Mouse (Mus musculus) CH12.LX (cell line): ENCODE results near the gene Hebp1. TPM values are rescaled to one million over a fixed set of nuclear protein-coding genes. Genes with fewer than 3 reads are reported as not detected.

Source experiments
- DNase-seq: peaks from one replicate; pipeline ENCODE4 v3.0.0-alpha.2; 2013; ENCODE audit errors: extremely low read depth
- H3K27ac ChIP-seq: 2 replicates; pipeline ENCODE4 v1.5.1; 2012; ENCODE audit warnings: low read depth, mild to moderate bottlenecking, control low read depth, moderate library complexity; ENCODE audit not compliant: insufficient read depth
- H3K27me3 ChIP-seq: replicated peaks from 2 replicates; pipeline ENCODE3; 2012; ENCODE audit warnings: inconsistent platforms
- H3K36me3 ChIP-seq, 2 experiments: replicated peaks in 1 of 2; 2 replicates each; pipeline versions ENCODE3 to v1.6.1; 2012; ENCODE audit warnings: inconsistent platforms in 1 of 2, low read length in 1 of 2, mild to moderate bottlenecking in 1 of 2, mixed read lengths in 1 of 2, moderate library complexity in 1 of 2; ENCODE audit not compliant: control insufficient read depth in 1 of 2, insufficient read depth in 1 of 2
- H3K4me1 ChIP-seq, 2 experiments: 2 replicates each; pipeline ENCODE4 v1.6.1; 2012; ENCODE audit warnings: inconsistent platforms in 1 of 2, moderate library complexity in 1 of 2; ENCODE audit not compliant: insufficient read depth in 2 of 2, control insufficient read depth in 1 of 2
- H3K4me2 ChIP-seq: 2 replicates; pipeline ENCODE4 v1.6.1; 2012; ENCODE audit warnings: low read depth, mild to moderate bottlenecking, control low read depth; ENCODE audit not compliant: poor library complexity, insufficient read depth, severe bottlenecking
- H3K4me3 ChIP-seq, 3 experiments: fragments of 150-350 bp in 1 of 3; sonication (generic) in 1 of 3; replicated peaks in 1 of 3; 2 replicates each; pipeline versions ENCODE3 to v1.5.1; 2011 to 2012; ENCODE audit warnings: low read depth in 2 of 3, low read length in 2 of 3, mild to moderate bottlenecking in 2 of 3, moderate library complexity in 2 of 3, control low read depth in 1 of 3, improper control_type of control experiment in 1 of 3, inconsistent platforms in 1 of 3, mixed read lengths in 1 of 3; ENCODE audit not compliant: poor library complexity in 1 of 3
- H3K79me2 ChIP-seq: replicated peaks from 2 replicates; pipeline ENCODE4 v1.6.1; 2012; ENCODE audit warnings: mild to moderate bottlenecking, moderate library complexity; ENCODE audit not compliant: control insufficient read depth, poor library complexity, insufficient read depth, severe bottlenecking; ENCODE audit errors: extremely low read depth
- H3K9ac ChIP-seq: 2 replicates; pipeline ENCODE4 v1.6.1; 2012; ENCODE audit warnings: low read depth, mild to moderate bottlenecking, control low read depth, moderate library complexity; ENCODE audit not compliant: insufficient read depth
- H3K9me3 ChIP-seq: replicated peaks from 2 replicates; pipeline ENCODE3; 2012; ENCODE audit warnings: low read length, inconsistent platforms, mixed read lengths
- BHLHE40 ChIP-seq: IDR thresholded peaks from 2 replicates; pipeline ENCODE4 v1.6.1; 2011; ENCODE audit warnings: mild to moderate bottlenecking, low read depth, low read length, improper control_type of control experiment
- CTCF ChIP-seq, 2 experiments: IDR thresholded peaks in 1 of 2; conservative IDR thresholded peaks in 1 of 2; 2 replicates each; pipeline ENCODE4 v1.5.1; 2011 to 2012; ENCODE audit warnings: low read depth in 2 of 2, low read length in 2 of 2, improper control_type of control experiment in 1 of 2, inconsistent platforms in 1 of 2, mild to moderate bottlenecking in 1 of 2, moderate library complexity in 1 of 2
- E2F4 ChIP-seq: IDR thresholded peaks from 2 replicates; pipeline ENCODE4 v1.6.1; 2011; ENCODE audit warnings: low read depth, low read length, improper control_type of control experiment; ENCODE audit not compliant: insufficient replicate concordance
- ELF1 ChIP-seq: IDR thresholded peaks from 2 replicates; pipeline ENCODE4 v1.6.1; 2014; ENCODE audit warnings: low read depth, mild to moderate bottlenecking, inconsistent platforms, low read length, improper control_type of control experiment
- EP300 ChIP-seq: IDR thresholded peaks from 2 replicates; pipeline ENCODE4 v1.6.1; 2011; ENCODE audit warnings: low read length, improper control_type of control experiment
- ETS1 ChIP-seq: conservative IDR thresholded peaks from 2 replicates; pipeline ENCODE4 v1.6.1; 2012; ENCODE audit warnings: low read depth, mild to moderate bottlenecking, inconsistent platforms, low read length, improper control_type of control experiment, moderate library complexity
- GABPA ChIP-seq: IDR thresholded peaks from 2 replicates; pipeline ENCODE4 v1.6.1; 2012; ENCODE audit warnings: low read depth, low read length, improper control_type of control experiment, inconsistent platforms; ENCODE audit not compliant: insufficient replicate concordance
- HCFC1 ChIP-seq: IDR thresholded peaks from 2 replicates; pipeline ENCODE4 v1.6.1; 2012; ENCODE audit warnings: low read depth, mild to moderate bottlenecking, inconsistent platforms, low read length, improper control_type of control experiment
- IRF4 ChIP-seq: IDR thresholded peaks from 2 replicates; pipeline ENCODE4 v1.6.1; 2014; ENCODE audit warnings: low read depth, mild to moderate bottlenecking, inconsistent platforms, low read length, improper control_type of control experiment
- MAFK ChIP-seq: IDR thresholded peaks from 2 replicates; pipeline ENCODE4 v1.6.1; 2011; ENCODE audit warnings: low read length, improper control_type of control experiment; ENCODE audit not compliant: insufficient replicate concordance
- MEF2A ChIP-seq: IDR thresholded peaks from 2 replicates; pipeline ENCODE4 v1.6.1; 2014; ENCODE audit warnings: low read depth, mild to moderate bottlenecking, inconsistent platforms, low read length, improper control_type of control experiment, borderline replicate concordance
- MYC ChIP-seq: IDR thresholded peaks from 2 replicates; pipeline ENCODE4 v1.6.1; 2011; ENCODE audit warnings: low read depth, mild to moderate bottlenecking, improper control_type of control experiment, low read length
- NELFE ChIP-seq: IDR thresholded peaks from 2 replicates; pipeline ENCODE4 v1.6.1; 2011; ENCODE audit warnings: low read depth, low read length, improper control_type of control experiment
- POLR2A ChIP-seq: IDR thresholded peaks from 2 replicates; pipeline ENCODE4 v1.6.1; 2011; ENCODE audit warnings: low read depth, mild to moderate bottlenecking, improper control_type of control experiment, low read length
- POLR2AphosphoS2 ChIP-seq: IDR thresholded peaks from 2 replicates; pipeline ENCODE4 v1.6.1; 2011; ENCODE audit warnings: low read depth, low read length, improper control_type of control experiment
- RAD21 ChIP-seq: IDR thresholded peaks from 2 replicates; pipeline ENCODE4 v1.6.1; 2011; ENCODE audit warnings: low read depth, mild to moderate bottlenecking, low read length, improper control_type of control experiment, moderate library complexity
- RCOR1 ChIP-seq: conservative IDR thresholded peaks from 2 replicates; pipeline ENCODE4 v1.6.1; 2012; ENCODE audit warnings: low read depth, mild to moderate bottlenecking, inconsistent platforms, low read length, improper control_type of control experiment
- SIN3A ChIP-seq: IDR thresholded peaks from 2 replicates; pipeline ENCODE4 v1.6.1; 2012; ENCODE audit warnings: low read length, improper control_type of control experiment, inconsistent platforms
- SMC3 ChIP-seq: IDR thresholded peaks from 2 replicates; pipeline ENCODE4 v1.6.1; 2011; ENCODE audit warnings: low read depth, low read length, improper control_type of control experiment
- TBP ChIP-seq: conservative IDR thresholded peaks from 2 replicates; pipeline ENCODE4 v1.6.1; 2011; ENCODE audit warnings: low read depth, low read length, improper control_type of control experiment
- TCF12 ChIP-seq: IDR thresholded peaks from 2 replicates; pipeline ENCODE4 v1.6.1; 2014; ENCODE audit warnings: low read depth, mild to moderate bottlenecking, inconsistent platforms, low read length, improper control_type of control experiment
- USF1 ChIP-seq: IDR thresholded peaks from 2 replicates; pipeline ENCODE4 v1.6.1; 2014; ENCODE audit warnings: low read depth, mild to moderate bottlenecking, inconsistent platforms, low read length, improper control_type of control experiment
- USF2 ChIP-seq: conservative IDR thresholded peaks from 2 replicates; pipeline ENCODE4 v1.6.1; 2011; ENCODE audit warnings: low read depth, low read length, improper control_type of control experiment
- ZC3H11A ChIP-seq: IDR thresholded peaks from 2 replicates; pipeline ENCODE4 v1.6.1; 2012; ENCODE audit warnings: low read depth, mild to moderate bottlenecking, inconsistent platforms, low read length, improper control_type of control experiment
- ZKSCAN1 ChIP-seq: IDR thresholded peaks from 2 replicates; pipeline ENCODE4 v1.6.1; 2012; ENCODE audit warnings: low read depth, inconsistent platforms, low read length, improper control_type of control experiment, borderline replicate concordance
- ZNF384 ChIP-seq: IDR thresholded peaks from 2 replicates; pipeline ENCODE4 v1.6.1; 2012; ENCODE audit warnings: low read depth, low read length, improper control_type of control experiment, inconsistent platforms
- dilution Hi-C: fragments of 300-500 bp; cut with MboI; formaldehyde crosslinking; loops from 2 replicates; pipeline ENCODE4 v1.14.3; 2020; ENCODE audit warnings: low sequenced_read_pairs; ENCODE audit not compliant: extremely low pct_unique_long_range_greater_than_20kb, extremely low pct_ligation_motif_present
- in situ Hi-C: fragments of 300-500 bp; cut with MboI; formaldehyde crosslinking; loops from 3 replicates; pipeline ENCODE4 v1.14.3; 2019; ENCODE audit warnings: low sequenced_read_pairs, low pct_ligation_motif_present, low pct_unique_long_range_greater_than_20kb, mixed read lengths
- polyA plus RNA-seq: library from polyadenylated mRNA; unstranded; fragments of >175 nt; gene quantifications from 2 replicates; pipeline ENCODE4 v1.2.1, GENCODE M21; 2012; ENCODE audit warnings: low read depth; ENCODE audit not compliant: insufficient read length
- total RNA-seq, 2 experiments: library from RNA; depleted of rRNA; stranded (reverse); fragments of 300-350 nt in 1 of 2; fragments of >200 nt in 1 of 2; gene quantifications; 2 replicates each; pipeline ENCODE4 v1.2.3; 2012 to 2014

Hebp1 gene
- total and polyA plus RNA-seq, 3 experiments: not detected

GRCm38 (mm10) chr6:135240361-135240760, 42.5 kb upstream of the Hebp1 start:
- Histone ChIP-seq H3K4me2 (no peak overlapping the region), H3K36me3 (no peaks in the 10 kb centered on the region), H3K4me3 (no peak overlapping the region), H3K79me2 (no peaks in the 10 kb centered on the region), H3K27ac (no peak overlapping the region)
- TF ChIP-seq CTCF (conservative IDR thresholded peaks at IDR 0.05 in 1 of 2, IDR thresholded peaks at IDR 0.05 in 1 of 2; ENCODE audit: low read depth in 2 of 2, low read length in 2 of 2) (no peak), ZKSCAN1 (no peak), EP300 (no peak), POLR2A (no peak), E2F4 (no peak), ELF1 (no peak), ZNF384 (no peak)
- TF ChIP-seq, all 38 proteins: peak for 0
- H3K9ac ChIP-seq: no peak overlapping the region
- no peaks in the 10 kb centered on the region for H3K27me3 ChIP-seq
- in situ Hi-C loops (loop anchor here (10.0 kb wide), 1 partner anchor 86 kb away; no protein-coding TSS in a partner anchor), dilution Hi-C loops (no loop called here)
- peaks cover 0 to 5% of the 10 kb centered on the region in 2 experiments; a peak in 2 of 4 replicates for H3K4me1 ChIP-seq
- DNase-seq: no peak
- no peaks in the 10 kb centered on the region for H3K9me3 ChIP-seq

DNA sequence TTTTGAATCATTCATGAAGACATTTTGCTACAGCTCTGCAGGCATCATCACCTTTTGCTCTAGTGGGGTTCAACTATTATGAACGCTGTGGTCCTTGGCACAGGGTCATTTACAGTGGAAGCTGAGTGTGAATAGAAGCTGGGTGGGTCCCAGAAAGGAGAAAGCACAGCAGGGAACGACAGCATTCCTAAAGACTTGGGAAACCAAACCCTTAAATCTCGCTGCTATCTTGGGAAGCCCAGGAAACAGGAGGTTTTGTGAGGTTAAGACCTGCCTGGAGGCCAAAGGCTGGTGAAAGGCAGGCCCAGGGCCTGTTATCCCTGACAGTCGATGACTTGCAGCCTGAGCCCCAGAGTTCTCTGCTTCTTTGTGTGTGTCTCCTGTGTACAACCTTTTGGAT, 40.4 kb upstream of the Hebp1 start:
- no peak overlapping the region for H3K4me2 ChIP-seq
- dilution Hi-C loops: no loop called here
- in situ Hi-C loops: no loop called here
- no peaks in the 10 kb centered on the region for H3K9me3 ChIP-seq
- no peak overlapping the region for H3K9ac ChIP-seq
- H3K27ac ChIP-seq: no peak overlapping the region
- H3K4me1 ChIP-seq: peaks cover 0 to 6% of the 10 kb centered on the region in 2 experiments; a peak in 2 of 4 replicates
- no peaks in the 10 kb centered on the region for H3K36me3 ChIP-seq
- no peak for TF ChIP-seq TBP
- no peak for TF ChIP-seq RCOR1
- no peak for TF ChIP-seq IRF4
- TF ChIP-seq USF2: no peak
- TF ChIP-seq SMC3: no peak
- TF ChIP-seq MAFK: no peak
- no peak for TF ChIP-seq POLR2AphosphoS2
- no peak for DNase-seq
- no peaks in the 10 kb centered on the region for H3K79me2 ChIP-seq
- no peak overlapping the region for H3K4me3 ChIP-seq
- no peaks in the 10 kb centered on the region for H3K27me3 ChIP-seq

- no peak for TF ChIP-seq EP300
- TF ChIP-seq NELFE: no peak
- no peak for TF ChIP-seq HCFC1
- TF ChIP-seq ZNF384: no peak
- no peak for TF ChIP-seq GABPA
- no peak for TF ChIP-seq BHLHE40
- no peak for TF ChIP-seq TCF12
- no peak for TF ChIP-seq ELF1
- TF ChIP-seq POLR2A: no peak
- no peak for TF ChIP-seq USF1
- no peak for TF ChIP-seq ZC3H11A
- no peak for TF ChIP-seq MEF2A
- TF ChIP-seq MYC: no peak
- peak in 1 of 2 experiments; percentile 29; a peak in 1 of 4 replicates for TF ChIP-seq CTCF (conservative IDR thresholded peaks at IDR 0.05 in 1 of 2, IDR thresholded peaks at IDR 0.05 in 1 of 2; ENCODE audit: low read depth in 2 of 2, low read length in 2 of 2)
- TF ChIP-seq SIN3A: no peak
- TF ChIP-seq RAD21: peak; percentile 25
- TF ChIP-seq ETS1: no peak
- peak; percentile 11; the same call in 1 of the 2 replicates for TF ChIP-seq SMC3
- in situ Hi-C loops (no loop called here), dilution Hi-C loops (no loop called here)
- Histone ChIP-seq H3K4me1 (peaks cover 0 to 10% of the 10 kb centered on the region in 2 experiments; a peak in 2 of 4 replicates), H3K27me3 (no peaks in the 10 kb centered on the region), H3K27ac (no peak overlapping the region), H3K4me3 (no peak overlapping the region), H3K79me2 (no peaks in the 10 kb centered on the region), H3K9me3 (no peaks in the 10 kb centered on the region), H3K9ac (no peak overlapping the region), H3K36me3 (no peaks in the 10 kb centered on the region), H3K4me2 (no peak overlapping the region)
- no peak for DNase-seq
These were observed 39.5 kb upstream of the Hebp1 start for GRCm38 (mm10) chr6:135237326-135237725.
